Mouse (Mus musculus) small intestine, adult 2 months (tissue): ENCODE results near the gene Spata31d1d.

Experiments used
- CTCF ChIP-seq: fragments of 200-500 bp; IDR thresholded peaks from 2 replicates; pipeline ENCODE4 v1.5.1; 2012; ENCODE audit warnings: low read depth, mild to moderate bottlenecking, control low read depth, inconsistent platforms, low read length, moderate library complexity, mixed read lengths; ENCODE audit not compliant: insufficient replicate concordance, insufficient read length; ENCODE audit errors: extremely low read depth
- POLR2A ChIP-seq: fragments of 200-500 bp; IDR thresholded peaks from 2 replicates; pipeline ENCODE4 v1.6.1; 2012; ENCODE audit warnings: low read depth, mild to moderate bottlenecking, control low read depth, inconsistent platforms, low read length, moderate library complexity

DNA sequence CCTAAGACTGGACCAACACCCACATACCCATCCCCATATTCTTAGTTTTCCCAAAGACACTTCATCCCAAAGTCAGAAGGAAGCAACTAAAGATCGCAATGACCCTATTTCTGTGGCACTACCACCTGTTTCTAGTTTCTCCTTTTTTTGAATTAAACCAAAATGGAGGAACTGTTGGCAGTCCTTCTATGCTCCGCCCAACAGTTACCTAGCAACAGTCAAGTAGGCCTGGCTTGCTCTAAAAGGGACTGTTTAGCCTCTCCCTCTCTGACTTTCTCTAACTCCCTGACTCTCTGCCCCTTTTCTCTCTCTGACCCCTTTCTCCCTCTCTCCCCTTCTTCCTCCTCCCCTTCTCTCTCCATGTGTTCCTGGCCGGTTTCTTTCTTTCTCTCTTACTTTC lies 46.3 kb downstream of the Spata31d1d start:
- TF ChIP-seq POLR2A (no peak), CTCF (no peak)
